Mouse (Mus musculus): ENCODE measurements around the gene Gm45844. TPM values are rescaled to one million over a fixed set of nuclear protein-coding genes. Genes with fewer than 3 reads are reported as not detected.
"Not testable (repeated sequence)": the region's sequence is repeated elsewhere in the genome, so short reads cannot be mapped to it uniquely, and the experiment has no call there.

Gene Gm45844
- total RNA-seq (2015) (2.4 TPM in 2 replicates), total RNA-seq (2017) (0.21 and 3.9 TPM in 2 replicates)

GRCm38 (mm10) chr7:7277966-7278567, at the start of gene Gm45844:
TSS of gene Gm45844 (minus strand) at chr7:7278289.
- ATAC-seq (replicated peaks; ENCODE audit: poor library complexity), result peak; percentile 90

- ATAC-seq (replicated peaks; ENCODE audit: poor library complexity), result peak; percentile 40
Observed at GRCm38 (mm10) chr7:7295595-7295994, 17.5 kb upstream of the Gm45844 start.

- peak; percentile 69 for ATAC-seq (replicated peaks; ENCODE audit: poor library complexity)
Observed at GRCm38 (mm10) chr7:7281383-7281782, 3.3 kb upstream of the Gm45844 start.

- ATAC-seq (replicated peaks; ENCODE audit: poor library complexity), result peak; percentile 24
Observed at GRCm38 (mm10) chr7:7277556-7277955, 533 bp downstream of the Gm45844 start.

GRCm38 (mm10) chr7:7247228-7247627, 30.9 kb downstream of the Gm45844 start, which contains the start of gene Vmn2r29:
TSS of gene Vmn2r29 (minus strand) at chr7:7247328.
- ATAC-seq (replicated peaks; ENCODE audit: poor library complexity), result not testable (repeated sequence)

GRCm38 (mm10) chr7:7209313-7210151, 68.6 kb downstream of the Gm45844 start, which contains the start of gene Zfp772:
TSS of gene Zfp772 (minus strand) at chr7:7209998.
- ATAC-seq (replicated peaks; ENCODE audit: poor library complexity), result peak; percentile 50; the same call in 1 of the 2 replicates

- peak; percentile 99 for ATAC-seq (replicated peaks; ENCODE audit: poor library complexity)
Observed at GRCm38 (mm10) chr7:7188191-7188942, 89.7 kb downstream of the Gm45844 start.

- peak; percentile 30 for ATAC-seq (replicated peaks; ENCODE audit: poor library complexity)
Observed at GRCm38 (mm10) chr7:7187417-7188190, 90.5 kb downstream of the Gm45844 start.

- no peak for ATAC-seq (replicated peaks; ENCODE audit: poor library complexity)
Observed at GRCm38 (mm10) chr7:7185897-7186296, 92.2 kb downstream of the Gm45844 start.

GRCm38 (mm10) chr7:7171227-7172147, 106.6 kb downstream of the Gm45844 start, which contains the start of gene Zfp418:
TSS of gene Zfp418 (plus strand) at chr7:7171330.
- ATAC-seq (replicated peaks; ENCODE audit: poor library complexity), result peak; percentile 99

Other genes starting within 250 kb of the Gm45844 start
- gene Zfp954, start 156.8 kb downstream of the Gm45844 start, total RNA-seq (2015), result 8.3 and 12.4 TPM in 2 replicates
- 10.5 and 12.3 TPM in 2 replicates for gene Zfp954, start 156.8 kb downstream of the Gm45844 start, total RNA-seq (2017)
- gene Zfp773, start 141.5 kb downstream of the Gm45844 start, total RNA-seq (2015), result 1.7 and 3.1 TPM in 2 replicates
- 1.9 and 4.3 TPM in 2 replicates for gene Zfp773, start 141.5 kb downstream of the Gm45844 start, total RNA-seq (2017)
- 2.5 and 5.0 TPM in 2 replicates for gene Zfp418, start 107.0 kb downstream of the Gm45844 start, total RNA-seq (2015)
- gene Zfp418, start 107.0 kb downstream of the Gm45844 start, total RNA-seq (2017), result 1.8 TPM in 2 replicates
- gene Zfp772, start 68.3 kb downstream of the Gm45844 start, total RNA-seq (2015), result 4.2 and 5.4 TPM in 2 replicates
- gene Zfp772, start 68.3 kb downstream of the Gm45844 start, total RNA-seq (2017), result 3.3 and 4.4 TPM in 2 replicates
- not detected in 2 replicates for gene Vmn2r29, start 31.0 kb downstream of the Gm45844 start, total RNA-seq (2015)
- 0.41 and 0.83 TPM in 2 replicates for gene Vmn2r29, start 31.0 kb downstream of the Gm45844 start, total RNA-seq (2017)
- gene Clcn4, start 22.6 kb upstream of the Gm45844 start, total RNA-seq (2015), result 19.0 and 21.3 TPM in 2 replicates
- gene Clcn4, start 22.6 kb upstream of the Gm45844 start, total RNA-seq (2017), result 24.9 and 26.4 TPM in 2 replicates
- 0.12 TPM in 1 of 2 replicates, not detected in the other for gene Vmn2r30, start 59.3 kb upstream of the Gm45844 start, total RNA-seq (2015)
- not detected in 2 replicates for gene Vmn2r30, start 59.3 kb upstream of the Gm45844 start, total RNA-seq (2017)
- not detected in 2 replicates for gene Gm45783, start 96.3 kb upstream of the Gm45844 start, total RNA-seq (2015)
- gene Gm45783, start 96.3 kb upstream of the Gm45844 start, total RNA-seq (2017), result not detected in 2 replicates
- gene Vmn2r31, start 121.4 kb upstream of the Gm45844 start, total RNA-seq (2015), result not detected in 2 replicates
- gene Vmn2r31, start 121.4 kb upstream of the Gm45844 start, total RNA-seq (2017), result not detected in 2 replicates
- gene Vmn2r32, start 201.7 kb upstream of the Gm45844 start, total RNA-seq (2015), result not detected in 2 replicates
- not detected in 2 replicates for gene Vmn2r32, start 201.7 kb upstream of the Gm45844 start, total RNA-seq (2017)

All from megakaryocyte progenitor cell, adult 5-6 weeks (primary cell).